Mouse (Mus musculus): ENCODE measurements at regions not wholly inside any gene's neighbourhood (a gene's known extent, or its start where the extent isn't known, plus 50 kb on each side); places are given as distances from the start of the nearest gene placed in this dataset.
"Not testable (repeated sequence)": the region's sequence is repeated elsewhere in the genome, so short reads cannot be mapped to it uniquely, and the experiment has no call there.

DNA sequence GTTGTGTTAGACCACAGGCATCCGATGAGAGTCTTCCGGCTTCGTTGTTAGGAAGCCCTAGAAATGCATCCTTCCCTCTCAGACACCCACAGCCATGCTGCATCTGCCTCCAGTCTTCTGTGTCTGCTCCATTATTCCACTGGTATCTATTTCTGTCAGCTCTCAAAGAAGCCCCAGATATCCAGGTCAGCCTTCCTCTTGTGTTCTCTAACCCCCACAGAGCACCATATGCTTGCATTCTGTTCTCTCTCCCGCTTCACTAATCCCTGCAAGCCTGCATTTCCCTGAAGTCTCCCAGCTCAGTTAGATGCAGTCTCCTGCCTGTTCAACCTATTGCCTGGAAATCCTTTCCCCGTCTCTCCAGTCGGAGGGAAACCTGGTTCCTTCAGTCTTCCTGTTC, 53.6 kb upstream of the Wdfy3 start:
- no peak overlapping the region for H3K9ac ChIP-seq (ENCODE audit: low read depth, low read length)

DNA sequence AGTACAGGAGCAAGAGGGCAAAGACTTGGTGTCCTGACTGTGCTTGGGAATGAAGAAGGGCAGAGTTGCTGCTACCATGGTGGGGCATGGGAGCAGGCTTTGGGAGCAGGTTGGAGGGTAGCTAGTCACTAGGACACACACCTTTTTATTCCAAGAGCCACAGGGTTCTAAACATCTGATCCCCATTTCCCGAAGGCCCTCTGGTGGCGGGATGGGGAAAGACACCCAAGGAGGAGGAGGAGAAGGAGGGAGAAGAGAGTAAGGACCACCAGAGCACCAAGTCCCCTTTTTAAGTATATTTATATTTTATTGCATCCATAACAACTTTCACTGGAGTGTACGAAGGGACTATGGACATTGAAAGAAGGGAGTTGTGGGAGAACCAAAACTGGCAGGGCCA, 57.0 kb upstream of the Wdfy3 start:
- H3K4me3 ChIP-seq (ENCODE audit: low read depth, low read length), result no peak overlapping the region
- no peak overlapping the region for H3K4me2 ChIP-seq (ENCODE audit: low read length)
- WGBS, result 14% methylated on average over 3 of the region's 3 CpGs
- H3K9ac ChIP-seq (ENCODE audit: low read depth, low read length), result no peak overlapping the region
- H3K27me3 ChIP-seq (ENCODE audit: control insufficient read depth, insufficient read depth, low read depth, low read length), result no peaks in the 10 kb centered on the region
- no peaks in the 10 kb centered on the region for H3K4me1 ChIP-seq (ENCODE audit: control insufficient read depth, insufficient read depth, low read length)
- no peaks in the 10 kb centered on the region for H3K9me3 ChIP-seq (replicated peaks; ENCODE audit: control insufficient read depth, low read length, poor library complexity, severe bottlenecking)
- no peak overlapping the region for H3K27ac ChIP-seq (ENCODE audit: low read length)
- no peaks in the 10 kb centered on the region for H3K36me3 ChIP-seq (ENCODE audit: control insufficient read depth, insufficient read depth, low read length)
- no peak for ATAC-seq

More for the DNA sequence above, 53.6 kb upstream of the Wdfy3 start:
- Histone ChIP-seq H3K4me1 (ENCODE audit: control insufficient read depth, insufficient read depth, low read length) (no peaks in the 10 kb centered on the region), H3K27me3 (ENCODE audit: control insufficient read depth, insufficient read depth, low read depth, low read length) (no peaks in the 10 kb centered on the region), H3K4me3 (ENCODE audit: low read depth, low read length) (no peak overlapping the region), H3K4me2 (ENCODE audit: low read length) (no peak overlapping the region), H3K9me3 (replicated peaks; ENCODE audit: control insufficient read depth, low read length, poor library complexity, severe bottlenecking) (no peaks in the 10 kb centered on the region), H3K27ac (ENCODE audit: low read length) (no peak overlapping the region), H3K36me3 (ENCODE audit: control insufficient read depth, insufficient read depth, low read length) (no peaks in the 10 kb centered on the region)
- ATAC-seq, result no peak
- WGBS, result 32% methylated on average over 6 of the region's 6 CpGs

DNA sequence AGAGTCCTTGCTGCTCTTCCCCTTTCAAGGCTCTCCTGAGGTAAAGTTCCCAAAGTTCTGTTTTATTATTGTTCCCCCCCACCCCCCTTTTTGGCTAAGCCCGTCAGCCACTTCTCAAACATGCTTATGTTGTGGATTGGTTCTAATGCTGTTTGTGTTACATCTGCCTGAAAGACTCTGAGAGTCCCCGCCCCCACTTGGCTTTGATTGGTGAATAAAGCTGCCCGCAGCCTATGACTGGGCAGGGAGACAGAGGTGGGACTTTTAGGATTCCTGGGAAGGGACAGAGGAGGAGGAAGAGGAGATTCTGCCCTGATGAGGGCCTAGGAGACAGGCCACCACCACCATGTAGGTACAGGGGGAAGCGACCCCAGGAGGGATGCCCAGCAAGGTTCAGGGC, 78.3 kb upstream of the Wdfy3 start:
- no peak overlapping the region for H3K4me3 ChIP-seq (ENCODE audit: low read depth, low read length)
- no peaks in the 10 kb centered on the region for H3K36me3 ChIP-seq (ENCODE audit: control insufficient read depth, insufficient read depth, low read length)
- no peak overlapping the region for H3K4me2 ChIP-seq (ENCODE audit: low read length)
- peaks cover 8% of the 10 kb centered on the region for H3K4me1 ChIP-seq (ENCODE audit: control insufficient read depth, insufficient read depth, low read length)
- 82% methylated on average over 4 of the region's 4 CpGs for WGBS
- no peaks in the 10 kb centered on the region for H3K27me3 ChIP-seq (ENCODE audit: control insufficient read depth, insufficient read depth, low read depth, low read length)
- H3K9ac ChIP-seq (ENCODE audit: low read depth, low read length), result no peak overlapping the region
- no peak overlapping the region for H3K27ac ChIP-seq (ENCODE audit: low read length)
- no peak for ATAC-seq
- no peaks in the 10 kb centered on the region for H3K9me3 ChIP-seq (replicated peaks; ENCODE audit: control insufficient read depth, low read length, poor library complexity, severe bottlenecking)

DNA sequence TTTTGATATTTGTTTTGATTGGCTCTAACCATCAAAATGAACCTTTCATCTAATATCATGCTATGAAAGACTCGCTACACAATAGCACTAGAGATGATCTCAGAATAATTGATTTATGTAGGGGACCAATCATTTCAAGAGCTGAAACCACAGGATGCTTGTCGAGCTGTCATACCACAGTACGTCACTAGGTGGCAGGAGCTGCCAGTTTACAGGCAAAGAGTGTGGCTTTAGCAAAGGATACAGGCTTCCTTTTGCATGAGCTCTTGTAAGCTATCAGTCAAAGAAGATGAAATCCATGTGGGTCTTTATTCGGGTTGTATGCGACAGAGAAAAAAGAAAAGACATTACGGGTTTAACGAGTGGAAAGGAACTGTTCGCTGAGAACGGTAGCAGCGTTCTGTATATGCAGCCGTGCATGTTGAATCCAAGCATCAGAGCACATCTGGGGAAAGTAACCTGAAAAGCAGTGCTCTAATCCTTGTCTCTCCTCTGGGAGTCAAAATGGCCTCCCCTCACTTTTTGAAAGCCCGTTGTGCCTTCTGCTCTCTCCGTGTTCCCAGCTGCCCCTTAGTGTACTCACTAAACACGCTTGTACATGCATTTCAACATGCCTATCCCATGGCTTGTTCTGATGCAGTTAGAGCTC, 79.9 kb upstream of the Wdfy3 start:
- peak; percentile 85 for ATAC-seq
- Histone ChIP-seq H3K27ac (ENCODE audit: low read length) (peak overlapping the region; percentile 69), H3K4me3 (ENCODE audit: low read depth, low read length) (no peak overlapping the region), H3K36me3 (ENCODE audit: control insufficient read depth, insufficient read depth, low read length) (no peaks in the 10 kb centered on the region), H3K27me3 (ENCODE audit: control insufficient read depth, insufficient read depth, low read depth, low read length) (no peaks in the 10 kb centered on the region), H3K9ac (ENCODE audit: low read depth, low read length) (peak overlapping the region; percentile 16; the same call in 1 of the 2 replicates), H3K9me3 (replicated peaks; ENCODE audit: control insufficient read depth, low read length, poor library complexity, severe bottlenecking) (no peaks in the 10 kb centered on the region), H3K4me1 (ENCODE audit: control insufficient read depth, insufficient read depth, low read length) (peaks cover 8% of the 10 kb centered on the region), H3K4me2 (ENCODE audit: low read length) (no peak overlapping the region)
- WGBS, result 29% methylated on average over 14 of the region's 14 CpGs

DNA sequence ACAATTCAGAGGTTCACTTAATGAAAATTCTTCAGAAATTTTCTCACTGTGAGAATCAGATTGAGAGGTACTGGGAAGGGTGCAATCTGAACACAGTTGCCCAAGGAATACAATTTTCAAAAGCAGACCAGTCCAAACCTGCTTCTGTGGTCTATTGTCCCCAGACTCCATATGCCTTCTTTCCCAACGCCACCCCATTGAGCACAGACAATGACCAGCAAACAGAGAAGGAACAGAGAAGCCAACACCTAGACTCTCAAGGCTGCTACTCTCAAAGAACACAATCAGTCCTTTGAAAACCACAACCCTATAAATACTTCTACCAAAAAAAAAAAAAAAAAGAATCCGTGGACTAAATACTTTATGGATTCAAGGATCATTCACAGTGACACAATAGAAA, 89.9 kb upstream of the Wdfy3 start:
- Histone ChIP-seq H3K4me1 (ENCODE audit: control insufficient read depth, insufficient read depth, low read length) (no peaks in the 10 kb centered on the region), H3K9ac (ENCODE audit: low read depth, low read length) (no peak overlapping the region), H3K27me3 (ENCODE audit: control insufficient read depth, insufficient read depth, low read depth, low read length) (no peaks in the 10 kb centered on the region), H3K9me3 (replicated peaks; ENCODE audit: control insufficient read depth, low read length, poor library complexity, severe bottlenecking) (no peaks in the 10 kb centered on the region), H3K4me3 (ENCODE audit: low read depth, low read length) (no peak overlapping the region), H3K36me3 (ENCODE audit: control insufficient read depth, insufficient read depth, low read length) (no peaks in the 10 kb centered on the region), H3K27ac (ENCODE audit: low read length) (no peak overlapping the region), H3K4me2 (ENCODE audit: low read length) (no peak overlapping the region)
- WGBS, result 40% methylated on average over 2 of the region's 2 CpGs
- ATAC-seq, result no peak

DNA sequence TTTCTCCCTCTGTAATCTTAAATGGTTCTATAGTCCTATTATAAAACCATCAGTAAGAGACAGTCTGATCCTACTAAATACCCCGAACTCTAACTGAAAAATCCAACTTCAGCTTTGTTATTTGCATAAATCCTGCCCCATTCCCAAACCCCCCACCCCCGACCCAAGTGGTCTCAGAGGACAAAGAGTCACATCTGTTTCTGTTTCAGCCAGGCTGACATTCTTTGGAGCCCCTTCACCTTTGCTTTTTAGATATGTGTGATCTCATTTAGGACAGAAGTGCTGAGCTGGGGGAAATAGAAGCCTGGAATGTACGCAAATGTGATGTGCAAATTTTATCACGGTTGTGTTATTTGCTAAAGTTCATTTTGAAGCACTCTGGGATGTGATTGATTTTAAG, 98.3 kb upstream of the Wdfy3 start:
- Histone ChIP-seq H3K4me2 (ENCODE audit: low read length) (no peak overlapping the region), H3K4me1 (ENCODE audit: control insufficient read depth, insufficient read depth, low read length) (no peaks in the 10 kb centered on the region), H3K4me3 (ENCODE audit: low read depth, low read length) (no peak overlapping the region), H3K36me3 (ENCODE audit: control insufficient read depth, insufficient read depth, low read length) (no peaks in the 10 kb centered on the region), H3K9me3 (replicated peaks; ENCODE audit: control insufficient read depth, low read length, poor library complexity, severe bottlenecking) (no peaks in the 10 kb centered on the region), H3K9ac (ENCODE audit: low read depth, low read length) (no peak overlapping the region), H3K27ac (ENCODE audit: low read length) (no peak overlapping the region), H3K27me3 (ENCODE audit: control insufficient read depth, insufficient read depth, low read depth, low read length) (no peaks in the 10 kb centered on the region)
- 33% methylated on average over 4 of the region's 4 CpGs for WGBS
- ATAC-seq, result no peak

DNA sequence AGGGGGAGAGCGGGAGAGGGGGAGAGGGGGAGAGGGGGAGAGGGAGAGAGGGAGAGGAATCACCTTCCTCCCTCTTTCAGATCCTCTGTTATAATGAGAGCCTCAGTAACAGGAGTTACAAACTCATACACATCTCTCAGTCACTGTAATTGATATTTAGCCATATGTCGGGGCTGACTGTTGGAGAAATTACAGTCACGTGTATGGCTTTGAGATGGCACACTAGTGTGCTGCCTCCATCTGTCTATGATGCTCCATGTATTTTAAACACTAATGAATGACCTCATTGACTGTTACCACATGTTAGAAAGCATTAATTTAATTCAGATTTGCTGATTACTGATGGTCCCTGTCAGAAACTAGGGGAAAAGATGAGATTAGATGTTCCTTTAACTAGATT, 102.1 kb upstream of the Wdfy3 start:
- no peak overlapping the region for H3K9ac ChIP-seq (ENCODE audit: low read depth, low read length)
- no peak overlapping the region for H3K4me3 ChIP-seq (ENCODE audit: low read depth, low read length)
- H3K36me3 ChIP-seq (ENCODE audit: control insufficient read depth, insufficient read depth, low read length), result no peaks in the 10 kb centered on the region
- no peaks in the 10 kb centered on the region for H3K4me1 ChIP-seq (ENCODE audit: control insufficient read depth, insufficient read depth, low read length)
- no peaks in the 10 kb centered on the region for H3K9me3 ChIP-seq (replicated peaks; ENCODE audit: control insufficient read depth, low read length, poor library complexity, severe bottlenecking)
- ATAC-seq, result no peak
- no peak overlapping the region for H3K4me2 ChIP-seq (ENCODE audit: low read length)
- 73% methylated on average over 2 of the region's 3 CpGs for WGBS
- H3K27me3 ChIP-seq (ENCODE audit: control insufficient read depth, insufficient read depth, low read depth, low read length), result no peaks in the 10 kb centered on the region
- no peak overlapping the region for H3K27ac ChIP-seq (ENCODE audit: low read length)

DNA sequence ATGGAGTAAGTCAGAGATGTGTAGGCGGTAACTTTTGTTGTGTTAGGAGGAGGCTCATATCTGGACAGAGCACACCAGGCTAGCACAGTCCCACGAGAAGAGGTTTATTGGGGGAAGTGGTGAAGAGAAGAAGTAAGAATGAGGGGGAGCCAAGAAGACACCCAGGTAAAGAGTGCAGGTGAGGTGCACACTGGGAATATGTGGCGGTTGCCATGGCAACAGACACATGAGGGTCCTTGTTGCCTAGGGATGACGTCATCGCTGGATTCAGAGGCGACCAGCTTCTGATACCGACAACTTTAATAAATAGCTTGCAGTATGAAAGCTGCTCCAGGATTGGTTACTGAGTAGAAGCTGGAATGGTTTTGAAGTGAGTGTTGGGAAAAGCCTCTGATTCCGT, 110.5 kb upstream of the Wdfy3 start:
- Histone ChIP-seq H3K4me2 (ENCODE audit: low read length) (no peak overlapping the region), H3K27ac (ENCODE audit: low read length) (no peak overlapping the region), H3K36me3 (ENCODE audit: control insufficient read depth, insufficient read depth, low read length) (no peaks in the 10 kb centered on the region), H3K9ac (ENCODE audit: low read depth, low read length) (no peak overlapping the region), H3K4me3 (ENCODE audit: low read depth, low read length) (no peak overlapping the region), H3K4me1 (ENCODE audit: control insufficient read depth, insufficient read depth, low read length) (no peaks in the 10 kb centered on the region), H3K9me3 (replicated peaks; ENCODE audit: control insufficient read depth, low read length, poor library complexity, severe bottlenecking) (no peaks in the 10 kb centered on the region), H3K27me3 (ENCODE audit: control insufficient read depth, insufficient read depth, low read depth, low read length) (no peaks in the 10 kb centered on the region)
- WGBS, result 82% methylated on average over 8 of the region's 8 CpGs
- no peak for ATAC-seq

DNA sequence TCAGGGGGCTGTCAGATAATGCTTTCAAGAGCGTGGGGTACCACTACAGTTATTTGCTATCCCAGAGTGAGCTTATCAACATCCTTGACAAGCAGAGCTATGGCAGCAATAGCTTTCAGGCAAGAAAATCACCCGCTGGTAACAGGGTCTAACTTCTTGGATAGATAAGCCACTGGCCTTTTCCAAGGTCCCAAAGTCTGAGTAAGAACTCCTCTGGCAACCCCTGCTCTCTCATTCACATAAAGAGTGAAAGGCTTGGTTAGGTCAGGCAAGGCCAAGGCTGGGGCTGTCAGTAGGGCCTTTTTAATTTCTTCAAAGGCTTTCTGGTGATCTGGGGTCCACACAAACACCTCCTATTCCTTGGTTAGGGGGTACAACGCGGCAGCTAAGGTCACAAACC, 119.2 kb upstream of the Wdfy3 start:
- H3K4me2 ChIP-seq (ENCODE audit: low read length); H3K9ac ChIP-seq (ENCODE audit: low read depth, low read length); H3K27ac ChIP-seq (ENCODE audit: low read length); H3K27me3 ChIP-seq (ENCODE audit: control insufficient read depth, insufficient read depth, low read depth, low read length); H3K9me3 ChIP-seq (replicated peaks; ENCODE audit: control insufficient read depth, low read length, poor library complexity, severe bottlenecking); H3K4me1 ChIP-seq (ENCODE audit: control insufficient read depth, insufficient read depth, low read length); H3K4me3 ChIP-seq (ENCODE audit: low read depth, low read length); H3K36me3 ChIP-seq (ENCODE audit: control insufficient read depth, insufficient read depth, low read length); ATAC-seq: not testable (repeated sequence)
- 88% methylated on average over 4 of the region's 4 CpGs for WGBS
